Mouse (Mus musculus): ENCODE measurements around the gene Kcnh4. TPM values are rescaled to one million over a fixed set of nuclear protein-coding genes. Genes with fewer than 3 reads are reported as not detected.

Kcnh4 gene
- total RNA-seq, 2 experiments from 2014 or later: not detected

GRCm38 (mm10) chr11:100769980-100770379 lies 10.2 kb upstream of the Kcnh4 start:
- 0 out of 2 replicates have a peak, but pooled peaks have one; percentile 17 for ATAC-seq (replicated peaks; ENCODE audit: low FRiP score, poor library complexity, severe bottlenecking)

GRCm38 (mm10) chr11:100767871-100768270 lies 8.1 kb upstream of the Kcnh4 start:
- no peak for ATAC-seq (replicated peaks; ENCODE audit: low FRiP score, poor library complexity, severe bottlenecking)

GRCm38 (mm10) chr11:100766726-100767125 lies 7.0 kb upstream of the Kcnh4 start:
- ATAC-seq (replicated peaks; ENCODE audit: low FRiP score, poor library complexity, severe bottlenecking): no peak

- no peak for ATAC-seq (replicated peaks; ENCODE audit: low FRiP score, poor library complexity, severe bottlenecking)
These were observed 3.1 kb upstream of the Kcnh4 start, which contains the start of gene Hcrt for GRCm38 (mm10) chr11:100762831-100763230. Gene Hcrt, minus strand, starts transcription at chr11:100762931.

- ATAC-seq (replicated peaks; ENCODE audit: low FRiP score, poor library complexity, severe bottlenecking): peak; percentile 73
These were observed 1.9 kb upstream of the Kcnh4 start for GRCm38 (mm10) chr11:100761547-100762045.

- ATAC-seq (replicated peaks; ENCODE audit: low FRiP score, poor library complexity, severe bottlenecking): no peak
These were observed 783 bp downstream of the Kcnh4 start for GRCm38 (mm10) chr11:100758707-100759610.

GRCm38 (mm10) chr11:100757566-100757965 lies 2.2 kb downstream of the Kcnh4 start:
- no peak for ATAC-seq (replicated peaks; ENCODE audit: low FRiP score, poor library complexity, severe bottlenecking)

- no peak for ATAC-seq (replicated peaks; ENCODE audit: low FRiP score, poor library complexity, severe bottlenecking)
These were observed 3.3 kb downstream of the Kcnh4 start for GRCm38 (mm10) chr11:100756476-100756875.

GRCm38 (mm10) chr11:100754693-100755057 lies 5.1 kb downstream of the Kcnh4 start:
- ATAC-seq (replicated peaks; ENCODE audit: low FRiP score, poor library complexity, severe bottlenecking): no peak

- no peak for ATAC-seq (replicated peaks; ENCODE audit: low FRiP score, poor library complexity, severe bottlenecking)
These were observed 5.6 kb downstream of the Kcnh4 start for GRCm38 (mm10) chr11:100754021-100754692.

- no peak for ATAC-seq (replicated peaks; ENCODE audit: low FRiP score, poor library complexity, severe bottlenecking)
These were observed 7.4 kb downstream of the Kcnh4 start for GRCm38 (mm10) chr11:100752294-100752693.

- ATAC-seq (replicated peaks; ENCODE audit: low FRiP score, poor library complexity, severe bottlenecking): no peak
These were observed 9.6 kb downstream of the Kcnh4 start for GRCm38 (mm10) chr11:100750127-100750526.

GRCm38 (mm10) chr11:100749469-100749868 lies 10.3 kb downstream of the Kcnh4 start:
- no peak for ATAC-seq (replicated peaks; ENCODE audit: low FRiP score, poor library complexity, severe bottlenecking)

GRCm38 (mm10) chr11:100748620-100749019 lies 11.1 kb downstream of the Kcnh4 start:
- ATAC-seq (replicated peaks; ENCODE audit: low FRiP score, poor library complexity, severe bottlenecking): no peak

GRCm38 (mm10) chr11:100747114-100747513 lies 12.6 kb downstream of the Kcnh4 start:
- no peak for ATAC-seq (replicated peaks; ENCODE audit: low FRiP score, poor library complexity, severe bottlenecking)

GRCm38 (mm10) chr11:100746546-100746945 lies 13.2 kb downstream of the Kcnh4 start:
- no peak for ATAC-seq (replicated peaks; ENCODE audit: low FRiP score, poor library complexity, severe bottlenecking)

GRCm38 (mm10) chr11:100745085-100745484 lies 14.7 kb downstream of the Kcnh4 start:
- peak; percentile 59 for ATAC-seq (replicated peaks; ENCODE audit: low FRiP score, poor library complexity, severe bottlenecking)

- ATAC-seq (replicated peaks; ENCODE audit: low FRiP score, poor library complexity, severe bottlenecking): no peak
These were observed 18.4 kb downstream of the Kcnh4 start for GRCm38 (mm10) chr11:100741348-100741747.

GRCm38 (mm10) chr11:100738749-100739148 lies 21.0 kb downstream of the Kcnh4 start:
- ATAC-seq (replicated peaks; ENCODE audit: low FRiP score, poor library complexity, severe bottlenecking): no peak

GRCm38 (mm10) chr11:100738066-100738604 lies 21.6 kb downstream of the Kcnh4 start, which contains the start of gene Rab5c:
Gene Rab5c, minus strand, starts transcription at chr11:100738215.
- ATAC-seq (replicated peaks; ENCODE audit: low FRiP score, poor library complexity, severe bottlenecking): peak; percentile 89

All from erythroblast, adult 5-6 weeks (primary cell).